Mouse (Mus musculus) brain, embryonic 14.5 days (tissue): ENCODE results near the gene Tuba4a.

Experiments used
- CTCF ChIP-seq: fragments of 200-500 bp; IDR thresholded peaks from 2 replicates; pipeline ENCODE4 v1.5.1; 2012; ENCODE audit warnings: inconsistent platforms, mild to moderate bottlenecking, moderate library complexity, borderline replicate concordance; ENCODE audit not compliant: insufficient read depth, insufficient read length; ENCODE audit errors: extremely low read depth
- POLR2A ChIP-seq: fragments of 200-500 bp; IDR thresholded peaks from 2 replicates; pipeline ENCODE4 v1.6.1; 2012; ENCODE audit warnings: mild to moderate bottlenecking, inconsistent platforms, borderline replicate concordance; ENCODE audit not compliant: poor library complexity, insufficient read depth, insufficient read length, severe bottlenecking; ENCODE audit errors: extremely low read depth

- TF ChIP-seq CTCF (no peak), POLR2A (no peak)
These were observed 3.9 kb upstream of the Tuba4a start for GRCm38 (mm10) chr1:75223532-75223931.
